Mouse (Mus musculus): ENCODE data around the gene Fmo5.

The Fmo5 gene

DNA sequence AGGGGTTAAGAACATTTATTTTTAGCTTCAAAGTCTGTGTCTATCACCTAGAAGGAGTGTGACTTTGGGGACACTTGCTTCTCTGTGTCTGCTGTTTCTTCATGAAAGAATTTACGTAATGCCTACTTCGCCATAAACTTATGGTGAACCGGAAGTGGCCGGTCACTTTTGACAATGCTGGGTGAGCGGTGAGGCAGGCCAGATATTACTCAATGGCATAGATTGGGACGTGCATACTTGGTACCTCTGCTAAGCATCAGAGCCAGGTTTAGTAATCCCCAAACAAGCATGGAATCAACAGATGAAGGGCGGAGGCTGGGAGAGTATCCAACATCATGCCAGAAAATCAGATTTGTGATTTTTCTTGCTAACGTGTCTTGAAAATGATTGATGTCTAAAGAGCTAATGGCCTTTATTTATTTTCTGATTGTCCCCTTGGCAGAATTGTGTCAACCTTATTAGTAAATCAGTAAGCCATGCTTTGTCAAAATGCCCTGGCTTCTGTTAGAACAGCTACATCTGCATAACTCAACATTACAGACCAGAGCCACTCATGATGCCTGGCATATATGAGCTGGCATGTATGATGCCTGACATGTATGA is 2.8 kb downstream of the Fmo5 start:
- DNase-seq (ENCODE audit: low spot score) = no peak

DNA sequence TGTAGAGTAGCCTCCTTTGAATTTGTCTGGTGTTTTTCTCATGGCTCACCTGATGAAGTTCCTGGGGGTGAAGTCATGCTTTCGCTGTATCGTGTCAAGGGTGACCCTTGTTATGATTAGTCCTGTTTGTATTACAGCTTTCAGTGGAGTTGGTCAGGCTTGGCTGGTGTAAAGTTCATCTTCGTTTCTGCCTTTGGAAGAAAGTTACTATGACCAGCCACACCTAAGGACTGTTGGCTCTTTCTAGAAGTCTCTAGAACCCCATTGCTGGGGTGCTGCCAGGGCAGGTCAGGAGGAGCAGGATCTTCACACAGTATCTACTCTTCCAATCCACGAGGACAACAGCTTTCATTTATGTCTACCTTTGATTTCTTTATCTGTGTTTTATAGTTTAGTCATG is 4.9 kb downstream of the Fmo5 start:
- DNase-seq (ENCODE audit: low spot score) = no peak

DNA sequence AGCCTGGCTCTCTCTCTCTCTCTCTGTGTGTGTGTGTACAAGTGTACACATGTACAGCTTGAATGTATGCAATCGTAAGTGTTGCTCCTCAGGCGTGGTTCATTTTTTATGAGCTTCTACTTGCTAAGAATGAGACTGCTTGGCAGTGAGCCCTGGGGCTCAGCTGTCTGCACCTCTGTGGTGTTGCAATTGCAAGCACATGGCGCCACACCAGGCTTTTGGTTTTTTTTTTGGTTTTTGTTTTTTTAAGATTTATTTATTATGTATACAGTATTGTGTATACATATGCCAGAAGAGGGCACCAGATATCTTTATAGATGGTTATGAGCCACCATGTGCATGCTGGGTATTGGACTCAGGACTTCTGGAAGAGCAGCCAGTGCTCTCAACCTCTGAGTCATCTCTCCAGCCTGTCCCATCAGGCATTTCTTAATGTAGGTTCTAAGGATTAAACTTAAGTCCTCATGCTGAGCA is 5.7 kb downstream of the Fmo5 start:
- DNase-seq (ENCODE audit: low spot score) = no peak

DNA sequence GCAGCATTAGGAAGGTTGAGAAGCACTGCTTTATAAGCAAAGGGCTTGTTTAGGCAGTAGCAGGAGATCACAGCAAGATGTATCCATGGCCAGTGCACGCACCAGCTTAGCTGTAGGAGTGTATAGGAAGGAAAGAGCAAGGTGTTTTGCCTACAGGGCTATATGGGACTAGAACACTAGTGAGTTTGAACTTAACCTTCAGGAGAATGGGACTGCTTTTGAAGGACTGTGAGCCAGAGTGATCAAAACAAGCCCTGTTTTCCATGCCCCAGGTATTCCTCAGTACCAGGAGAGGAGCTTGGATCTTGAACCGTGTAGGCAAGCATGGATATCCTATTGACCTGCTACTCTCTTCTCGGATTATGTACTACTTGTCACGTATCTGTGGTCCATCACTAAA is 12.8 kb downstream of the Fmo5 start:
- no peak for DNase-seq (ENCODE audit: low spot score)

DNA sequence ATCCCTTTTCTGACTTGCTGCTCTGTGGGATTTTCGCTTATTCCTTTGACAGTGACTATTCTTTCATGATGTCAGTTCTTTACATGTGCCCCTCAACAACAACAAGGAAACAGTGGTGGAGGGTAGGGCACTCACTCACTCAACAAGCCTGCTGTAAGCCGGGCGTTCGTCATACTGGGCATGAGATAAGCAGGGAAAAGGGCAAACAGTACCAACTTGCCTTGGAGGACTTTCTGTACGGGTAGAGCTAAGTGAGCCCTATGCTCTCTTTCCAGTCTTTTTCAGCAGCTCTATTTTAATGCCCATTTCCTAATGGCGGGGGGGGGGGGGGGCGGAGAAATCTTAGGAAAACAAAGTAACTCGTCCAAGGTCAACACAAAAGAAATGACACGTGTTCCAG is 13.4 kb downstream of the Fmo5 start:
- no peak for DNase-seq (ENCODE audit: low spot score)

DNA sequence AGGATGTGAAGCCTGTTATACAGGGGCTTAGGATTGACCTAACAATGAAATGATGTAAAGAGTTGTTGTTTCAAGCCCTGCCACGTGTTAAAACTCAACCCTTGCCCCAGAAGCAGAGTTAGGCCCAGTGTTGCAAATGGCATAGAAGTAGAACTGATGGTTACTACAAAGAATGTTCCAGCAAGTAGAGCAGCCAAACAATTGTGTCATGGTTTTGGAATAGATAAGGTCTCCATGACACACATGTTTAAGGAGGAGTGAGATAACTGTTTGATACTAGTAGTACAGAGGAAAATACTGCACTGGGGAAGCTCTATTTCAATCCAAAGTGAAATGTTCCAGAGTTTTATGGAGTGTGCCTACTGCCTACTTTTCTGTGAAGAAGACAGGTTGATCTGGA is 19.9 kb downstream of the Fmo5 start:
- no peak for DNase-seq (ENCODE audit: low spot score)

DNA sequence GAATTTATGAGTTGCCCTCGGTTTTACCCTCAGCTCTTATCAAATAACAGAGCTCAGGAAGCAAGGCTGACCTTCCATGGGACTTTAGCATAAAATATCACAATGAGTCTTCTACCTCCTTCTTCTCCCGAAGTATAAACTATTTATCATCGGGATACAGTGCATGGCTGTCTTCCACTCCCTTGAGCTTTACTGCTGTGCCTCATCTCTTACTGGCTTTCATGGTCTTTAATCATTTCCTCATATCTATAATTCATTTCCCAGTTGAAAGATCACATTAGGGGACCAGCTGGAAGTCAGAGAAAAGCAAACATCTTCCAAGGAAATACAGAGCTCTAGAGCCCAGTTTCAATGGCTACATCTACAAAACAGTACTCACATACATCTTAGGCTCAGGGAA is 20.4 kb downstream of the Fmo5 start:
- no peak for DNase-seq (ENCODE audit: low spot score)

DNA sequence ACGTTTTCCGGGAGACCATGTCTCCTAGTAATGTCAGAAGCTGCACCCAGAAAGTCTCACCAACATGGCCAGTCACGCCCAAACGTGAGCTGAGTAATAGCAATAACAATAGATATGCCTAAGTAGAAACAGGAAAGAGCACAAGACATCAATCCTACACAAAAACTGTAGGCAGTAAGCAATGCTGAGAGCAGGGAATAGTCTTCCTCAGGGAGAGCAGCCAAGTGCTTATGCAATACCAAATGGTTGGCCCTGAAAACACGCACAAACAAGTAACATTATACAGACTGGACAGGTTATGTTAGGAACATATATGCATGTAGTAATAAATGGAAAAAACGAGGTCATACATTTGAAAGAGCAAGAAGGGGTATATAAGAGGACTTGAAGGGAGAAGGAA is 20.9 kb downstream of the Fmo5 start:
- no peak for DNase-seq (ENCODE audit: low spot score)

DNA sequence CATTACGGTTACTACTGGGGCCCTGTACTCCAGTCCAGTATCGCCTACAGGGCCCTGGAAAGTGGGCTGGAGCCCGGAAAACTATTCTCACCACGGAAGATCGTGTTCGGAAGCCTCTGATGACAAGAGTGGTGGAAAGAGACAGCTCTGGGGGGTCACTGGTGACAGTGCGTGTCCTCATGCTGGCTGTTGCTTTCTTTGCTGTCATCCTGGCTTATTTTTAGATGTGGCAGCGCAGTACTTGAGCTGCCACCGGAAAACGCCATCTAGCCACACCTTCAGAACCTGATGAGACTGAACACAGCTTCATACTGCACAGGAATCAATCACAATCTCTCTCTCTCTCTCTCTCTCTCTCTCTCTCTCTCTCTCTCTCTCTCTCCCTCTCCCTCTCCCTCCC is 23.0 kb downstream of the Fmo5 start:
- no peak for DNase-seq (ENCODE audit: low spot score)

DNA sequence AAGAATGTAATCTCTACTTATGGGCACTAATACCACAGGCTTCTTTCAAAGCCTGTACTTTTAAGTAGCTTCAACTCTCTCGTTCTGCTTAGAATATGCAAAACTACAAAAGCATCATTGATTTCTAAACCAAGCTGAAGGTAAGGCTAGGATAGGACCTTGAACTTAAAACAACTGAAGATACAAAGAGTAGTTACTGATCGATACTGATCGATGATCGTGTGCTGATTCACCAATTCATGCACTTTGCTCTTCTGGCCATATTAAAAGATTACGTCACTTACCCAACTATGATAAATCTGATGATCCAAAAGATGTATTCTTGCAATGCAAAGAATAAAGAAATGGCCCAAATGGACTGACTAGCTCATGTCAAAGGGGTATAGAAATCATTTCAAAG is 25.2 kb downstream of the Fmo5 start:
- DNase-seq (ENCODE audit: low spot score) = no peak

DNA sequence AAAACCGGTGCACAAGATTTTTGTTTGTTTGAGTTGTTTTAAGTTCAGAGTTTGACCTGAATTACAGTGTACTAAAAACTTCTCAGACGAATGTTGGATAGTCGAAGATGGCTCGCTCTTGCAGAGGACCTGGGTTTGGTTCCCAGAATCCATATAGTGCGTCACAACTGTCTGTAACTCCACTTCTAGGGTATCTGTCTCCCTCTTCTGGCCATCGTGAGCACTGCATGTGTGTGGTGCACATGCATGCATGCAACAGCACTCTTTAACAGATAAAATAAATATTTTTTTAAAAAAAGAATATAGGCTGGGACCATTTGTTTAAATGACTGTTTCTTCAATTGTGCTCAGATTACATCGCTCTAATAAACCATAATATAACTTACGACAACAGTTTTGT is 26.3 kb downstream of the Fmo5 start:
- DNase-seq (ENCODE audit: low spot score) = peak; percentile 61

DNA sequence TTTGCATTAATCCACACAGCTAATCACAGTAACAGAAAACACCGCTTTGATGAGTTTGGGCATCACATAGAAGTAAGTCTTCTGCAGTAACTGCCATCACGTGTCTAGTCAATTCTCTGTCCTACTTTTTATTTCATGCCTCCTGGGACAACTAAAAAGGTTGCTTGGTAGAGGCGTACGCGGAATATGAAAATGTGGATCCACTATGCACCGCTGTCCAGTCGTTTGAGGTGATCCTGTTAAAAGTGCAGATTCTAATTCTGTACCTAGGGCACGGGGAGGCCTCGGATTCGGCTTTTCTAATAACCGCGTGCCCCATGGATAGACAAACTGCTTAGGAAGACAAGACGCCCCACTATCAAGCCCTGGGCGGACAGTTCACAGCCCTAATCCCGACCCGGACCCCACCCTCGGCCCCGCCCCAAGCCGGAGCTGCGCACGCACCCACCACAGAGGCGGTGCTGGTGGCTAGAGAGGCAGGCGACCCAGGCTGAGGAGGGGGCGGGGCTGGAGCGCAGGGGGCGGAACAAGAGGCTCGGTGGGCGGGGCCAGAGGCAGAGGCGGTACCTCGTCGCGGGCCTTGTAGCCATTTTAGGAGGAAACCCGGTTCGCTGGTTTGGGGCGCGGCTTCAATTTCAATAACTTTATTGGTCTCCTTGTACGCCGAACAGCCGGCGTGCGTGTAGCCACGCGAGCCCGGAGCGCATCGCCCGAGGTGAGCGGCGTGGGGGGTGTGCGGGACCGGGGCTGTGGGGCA is 29.2 kb downstream of the Fmo5 start, which contains the start of gene Prkab2:
TSS of gene Prkab2 (plus strand) at position 539 of the 757 bp plus-strand sequence.
- peak; percentile 100 for DNase-seq (ENCODE audit: low spot score)

DNA sequence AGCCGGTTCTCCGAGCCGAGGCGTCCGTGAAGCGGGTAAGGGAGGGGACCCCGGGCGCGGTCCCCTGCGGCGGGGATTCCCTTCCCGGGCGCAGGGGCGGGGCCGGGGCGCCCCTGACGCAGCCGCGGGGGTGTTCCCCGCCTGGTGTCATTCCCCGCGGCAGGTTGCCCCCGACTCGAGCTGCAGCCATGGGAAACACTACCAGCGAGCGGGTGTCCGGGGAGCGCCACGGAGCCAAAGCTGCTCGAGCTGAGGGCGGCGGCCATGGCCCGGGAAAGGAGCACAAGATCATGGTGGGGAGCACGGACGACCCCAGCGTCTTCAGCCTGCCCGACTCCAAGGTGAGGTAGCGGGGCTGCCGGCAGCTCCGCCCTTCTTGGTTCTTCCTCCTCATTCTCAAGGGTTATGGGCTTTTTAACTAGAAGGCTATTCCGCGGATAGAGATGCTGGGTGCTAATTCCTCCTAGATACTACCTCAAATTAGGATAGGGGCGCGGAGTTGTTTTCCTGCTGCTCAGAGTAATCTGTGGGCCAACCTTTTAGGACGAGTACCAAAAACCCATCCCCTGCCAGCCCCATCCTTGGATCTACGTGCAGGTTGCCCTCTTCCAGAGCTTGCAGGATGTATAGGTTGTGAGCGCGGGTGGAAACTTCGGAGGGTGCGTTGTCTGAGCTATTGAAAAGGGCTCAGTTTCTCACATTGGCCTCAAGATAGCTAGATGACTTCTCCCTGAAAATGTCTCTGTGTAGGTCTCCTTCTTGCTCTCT is 30.0 kb downstream of the Fmo5 start:
- DNase-seq (ENCODE audit: low spot score) = no peak

DNA sequence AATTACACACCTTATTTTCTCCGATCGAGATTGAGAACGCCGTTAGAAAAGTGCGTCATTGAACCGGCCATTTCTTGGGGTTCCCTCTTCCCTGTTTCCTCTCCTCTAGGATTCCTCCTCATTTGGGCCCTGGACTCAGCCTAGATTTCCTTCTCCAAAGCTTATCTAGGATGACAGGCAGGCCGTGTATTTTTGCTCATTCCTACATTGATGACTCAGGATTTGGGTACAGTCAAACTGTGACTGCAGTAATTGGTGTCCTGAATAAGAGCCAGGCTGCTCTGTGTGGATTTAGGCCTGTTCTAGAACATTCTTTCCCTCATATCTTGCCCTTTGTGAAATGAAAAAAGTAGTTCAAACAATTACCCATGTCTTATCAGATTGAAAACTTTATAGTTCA is 31.1 kb downstream of the Fmo5 start:
- DNase-seq (ENCODE audit: low spot score) = no peak

DNA sequence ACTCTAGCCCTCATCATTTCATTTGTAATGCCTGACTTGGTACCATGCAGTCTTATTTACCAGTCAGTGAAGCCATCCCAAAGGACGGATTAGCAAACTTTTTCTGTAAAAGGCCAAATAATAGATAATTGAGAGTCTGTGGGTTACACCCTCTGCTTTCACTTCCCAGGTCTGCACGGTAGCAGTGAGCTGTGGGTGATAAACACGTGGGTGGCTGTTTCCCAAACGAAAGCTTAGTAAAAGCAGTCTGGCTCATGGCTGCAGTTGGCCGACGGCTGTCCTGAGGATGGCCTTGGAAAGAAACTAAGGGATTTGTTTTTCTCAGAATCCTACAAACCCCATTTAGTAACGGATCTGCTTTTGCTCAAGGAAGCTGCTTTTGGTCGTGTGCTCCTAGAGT is 32.6 kb downstream of the Fmo5 start:
- DNase-seq (ENCODE audit: low spot score) = no peak

DNA sequence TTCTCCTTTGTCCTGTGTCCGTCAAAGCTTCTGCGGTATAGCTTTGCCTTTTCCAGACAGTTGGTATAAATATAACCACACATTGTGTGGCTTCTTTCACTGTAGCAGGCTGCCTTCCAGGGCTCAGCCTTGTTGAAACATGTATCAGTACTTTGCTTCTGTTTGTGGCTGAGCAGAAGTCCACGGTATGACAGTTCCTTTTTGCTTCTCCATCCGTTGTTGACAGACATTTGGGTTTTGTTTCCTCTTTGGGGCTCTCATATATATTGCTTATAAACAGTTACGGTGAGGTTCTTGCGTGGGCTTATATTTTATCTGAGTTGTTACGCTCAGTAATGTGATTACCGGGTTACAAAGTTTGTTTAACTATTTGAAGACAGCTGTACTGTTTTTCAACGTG is 36.9 kb downstream of the Fmo5 start:
- DNase-seq (ENCODE audit: low spot score) = peak; percentile 29

DNA sequence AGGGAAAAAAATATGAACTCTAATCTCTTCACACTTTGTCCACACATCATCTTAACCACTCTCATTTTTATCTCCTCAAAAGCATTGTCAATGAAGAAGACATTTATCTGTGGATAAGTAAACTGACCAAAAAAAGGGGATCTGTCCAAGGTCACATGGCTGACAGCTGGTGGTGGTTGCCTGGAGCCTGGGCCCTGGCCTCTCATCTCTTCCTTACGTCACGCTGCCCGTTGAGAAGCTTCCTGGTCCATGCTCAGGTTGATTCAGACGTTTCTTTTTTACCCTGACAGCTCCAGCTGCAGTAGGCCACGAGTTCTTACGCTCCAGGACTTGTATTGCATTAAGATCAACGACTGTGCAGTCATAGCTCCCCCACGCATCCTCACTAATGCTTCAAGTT is 37.5 kb downstream of the Fmo5 start:
- peak; percentile 31 for DNase-seq (ENCODE audit: low spot score)

DNA sequence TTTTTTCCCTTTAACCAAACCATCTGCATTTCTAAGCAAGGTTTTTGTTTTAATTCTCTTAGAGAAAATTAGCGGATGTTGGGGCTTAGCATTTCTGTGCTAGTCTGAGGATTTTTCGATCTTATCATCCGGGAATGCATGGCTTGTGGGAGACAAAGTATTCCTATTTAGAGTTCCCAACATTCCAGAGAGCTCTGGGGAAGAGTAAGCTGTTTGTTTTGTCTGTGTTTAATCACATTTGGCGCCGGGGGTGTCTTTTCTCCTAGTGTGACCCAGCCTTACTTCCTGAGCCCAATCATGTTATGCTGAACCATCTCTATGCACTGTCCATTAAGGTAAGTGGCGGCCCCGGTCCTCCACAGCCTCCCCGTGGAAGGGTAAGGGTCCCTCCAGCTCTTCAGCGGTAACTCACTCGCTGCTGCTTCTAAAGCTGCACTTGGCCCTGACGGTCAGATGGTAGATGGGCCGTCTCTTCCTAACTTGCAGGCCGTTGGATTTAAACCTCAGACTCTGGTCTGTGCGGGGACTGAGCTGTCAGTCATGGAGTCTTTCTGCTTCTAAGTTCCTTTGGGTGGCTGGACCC is 38.6 kb downstream of the Fmo5 start:
- peak; percentile 43 for DNase-seq (ENCODE audit: low spot score)

DNA sequence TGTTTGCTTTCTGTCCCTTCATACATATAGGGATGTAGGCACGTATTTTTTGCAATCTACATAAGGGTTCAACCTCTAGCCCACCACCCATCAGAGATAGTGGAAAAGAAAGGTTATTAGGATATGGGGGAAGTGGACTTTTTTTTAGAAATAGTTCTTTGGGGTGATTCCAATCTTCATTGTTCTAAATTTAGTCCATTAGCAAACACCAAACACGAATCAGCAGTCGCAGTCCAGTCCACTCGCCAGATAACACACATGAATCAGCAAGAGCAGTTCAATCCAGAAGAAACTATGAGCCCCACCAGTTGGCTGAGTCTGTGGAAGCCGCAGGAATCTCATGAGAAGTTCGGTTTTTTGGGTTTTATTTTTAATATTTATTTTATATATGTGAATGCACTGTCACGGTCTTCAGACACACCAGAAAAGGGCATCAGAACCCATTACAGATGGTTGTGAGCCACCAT is 46.1 kb downstream of the Fmo5 start, which contains the start of gene Gm17651:
TSS of gene Gm17651 (minus strand) at position 51 of the 467 bp plus-strand sequence.
- no peak for DNase-seq (ENCODE audit: low spot score)

DNA sequence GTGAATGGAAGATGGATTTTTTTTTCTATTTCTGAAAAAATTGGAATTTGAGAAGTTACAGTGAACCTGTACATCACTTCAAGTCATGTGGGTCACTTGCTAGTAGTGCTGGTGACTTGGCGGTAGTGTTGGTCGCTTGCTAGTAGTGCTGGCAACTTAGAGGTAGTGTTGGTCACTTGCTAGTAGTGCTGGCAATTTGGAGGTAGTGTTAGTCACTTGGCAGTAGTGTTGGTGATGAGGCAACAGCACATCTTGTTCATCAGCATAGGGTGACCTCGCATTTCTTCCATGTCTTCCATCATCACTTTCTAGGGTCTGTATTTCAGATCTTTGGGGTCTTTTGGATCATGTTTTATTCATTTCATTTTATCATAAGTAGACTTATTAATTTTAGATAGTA is 47.5 kb downstream of the Fmo5 start:
- no peak for DNase-seq (ENCODE audit: low spot score)

DNA sequence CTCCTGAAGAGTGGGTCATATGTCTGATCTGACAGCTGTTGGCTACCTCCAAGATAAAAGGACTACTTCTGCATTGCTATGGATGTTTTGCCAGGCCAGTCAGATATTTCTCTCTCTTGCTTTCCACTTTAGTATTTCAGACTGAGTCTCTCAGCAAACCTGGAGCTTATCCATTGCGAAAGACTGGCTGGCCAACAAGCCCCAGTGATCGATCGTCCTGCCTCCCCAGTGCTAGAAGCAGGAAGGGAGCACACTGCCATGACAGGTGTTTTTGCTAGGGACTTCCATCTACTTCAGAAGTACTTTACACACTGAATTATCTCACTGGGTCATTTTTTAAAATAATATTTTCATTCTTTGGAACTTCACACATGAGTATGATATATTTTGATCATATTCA is 49.8 kb downstream of the Fmo5 start:
- DNase-seq (ENCODE audit: low spot score) = no peak

DNA sequence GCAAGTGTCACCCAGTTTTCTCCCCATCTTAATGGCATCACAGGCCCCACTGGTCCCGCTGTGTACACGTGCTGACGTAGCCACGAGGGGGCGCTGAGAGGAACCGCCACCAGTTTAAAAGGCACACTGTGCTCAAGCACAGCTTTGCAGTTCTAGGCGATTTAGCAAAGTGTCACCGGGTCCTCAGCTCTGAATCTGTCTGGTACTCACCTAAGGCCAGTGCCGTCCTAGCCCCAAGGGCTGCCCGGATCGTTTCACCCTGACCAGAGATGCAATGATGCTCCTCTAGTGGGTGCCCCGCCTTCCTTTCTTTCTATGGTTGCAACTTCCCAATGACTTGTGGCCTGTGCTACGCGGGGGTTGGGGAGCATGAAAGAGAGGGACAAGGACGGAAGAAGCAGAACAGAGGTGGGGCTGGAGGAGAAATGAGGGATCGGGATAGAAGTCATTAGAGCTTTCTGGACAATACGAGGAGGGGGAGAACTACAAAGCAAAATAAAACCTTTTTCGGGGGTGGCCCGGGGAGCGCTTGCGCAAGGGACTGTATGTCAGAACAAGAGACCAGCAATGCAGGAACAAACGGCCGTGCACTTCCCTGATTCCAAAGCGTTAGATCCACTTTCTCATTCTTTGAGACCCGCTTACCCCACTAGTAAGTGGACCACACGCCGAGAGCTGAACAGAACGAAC is 52.2 kb downstream of the Fmo5 start:
- DNase-seq (ENCODE audit: low spot score) = peak; percentile 89
